Mouse (Mus musculus) CH12.LX (cell line): ENCODE data around the gene Rasl10b. TPM values are rescaled to one million over a fixed set of nuclear protein-coding genes. Genes with fewer than 3 reads are reported as not detected.

Experiments
- DNase-seq: peaks from one replicate; pipeline ENCODE4 v3.0.0-alpha.2; 2013; ENCODE audit errors: extremely low read depth
- H3K27ac ChIP-seq: 2 replicates; pipeline ENCODE4 v1.5.1; 2012; ENCODE audit warnings: low read depth, mild to moderate bottlenecking, control low read depth, moderate library complexity; ENCODE audit not compliant: insufficient read depth
- H3K27me3 ChIP-seq: replicated peaks from 2 replicates; pipeline ENCODE3; 2012; ENCODE audit warnings: inconsistent platforms
- H3K36me3 ChIP-seq, 2 experiments: replicated peaks in 1 of 2; 2 replicates each; pipeline versions ENCODE3 to v1.6.1; 2012; ENCODE audit warnings: inconsistent platforms in 1 of 2, low read length in 1 of 2, mild to moderate bottlenecking in 1 of 2, mixed read lengths in 1 of 2, moderate library complexity in 1 of 2; ENCODE audit not compliant: control insufficient read depth in 1 of 2, insufficient read depth in 1 of 2
- H3K4me1 ChIP-seq, 2 experiments: 2 replicates each; pipeline ENCODE4 v1.6.1; 2012; ENCODE audit warnings: inconsistent platforms in 1 of 2, moderate library complexity in 1 of 2; ENCODE audit not compliant: insufficient read depth in 2 of 2, control insufficient read depth in 1 of 2
- H3K4me2 ChIP-seq: 2 replicates; pipeline ENCODE4 v1.6.1; 2012; ENCODE audit warnings: low read depth, mild to moderate bottlenecking, control low read depth; ENCODE audit not compliant: poor library complexity, insufficient read depth, severe bottlenecking
- H3K4me3 ChIP-seq, 3 experiments: fragments of 150-350 bp in 1 of 3; sonication (generic) in 1 of 3; replicated peaks in 1 of 3; 2 replicates each; pipeline versions ENCODE3 to v1.5.1; 2011 to 2012; ENCODE audit warnings: low read depth in 2 of 3, low read length in 2 of 3, mild to moderate bottlenecking in 2 of 3, moderate library complexity in 2 of 3, control low read depth in 1 of 3, improper control_type of control experiment in 1 of 3, inconsistent platforms in 1 of 3, mixed read lengths in 1 of 3; ENCODE audit not compliant: poor library complexity in 1 of 3
- H3K79me2 ChIP-seq: replicated peaks from 2 replicates; pipeline ENCODE4 v1.6.1; 2012; ENCODE audit warnings: mild to moderate bottlenecking, moderate library complexity; ENCODE audit not compliant: control insufficient read depth, poor library complexity, insufficient read depth, severe bottlenecking; ENCODE audit errors: extremely low read depth
- H3K9ac ChIP-seq: 2 replicates; pipeline ENCODE4 v1.6.1; 2012; ENCODE audit warnings: low read depth, mild to moderate bottlenecking, control low read depth, moderate library complexity; ENCODE audit not compliant: insufficient read depth
- H3K9me3 ChIP-seq: replicated peaks from 2 replicates; pipeline ENCODE3; 2012; ENCODE audit warnings: low read length, inconsistent platforms, mixed read lengths
- CTCF ChIP-seq, 2 experiments: IDR thresholded peaks in 1 of 2; conservative IDR thresholded peaks in 1 of 2; 2 replicates each; pipeline ENCODE4 v1.5.1; 2011 to 2012; ENCODE audit warnings: low read depth in 2 of 2, low read length in 2 of 2, improper control_type of control experiment in 1 of 2, inconsistent platforms in 1 of 2, mild to moderate bottlenecking in 1 of 2, moderate library complexity in 1 of 2
- IRF4 ChIP-seq: IDR thresholded peaks from 2 replicates; pipeline ENCODE4 v1.6.1; 2014; ENCODE audit warnings: low read depth, mild to moderate bottlenecking, inconsistent platforms, low read length, improper control_type of control experiment
- KAT2A ChIP-seq: IDR thresholded peaks from 2 replicates; pipeline ENCODE4 v1.6.1; 2012; ENCODE audit warnings: low read length, improper control_type of control experiment, inconsistent platforms; ENCODE audit not compliant: insufficient replicate concordance
- MAX ChIP-seq: IDR thresholded peaks from 2 replicates; pipeline ENCODE4 v1.6.1; 2011; ENCODE audit warnings: low read length, improper control_type of control experiment
- MEF2A ChIP-seq: IDR thresholded peaks from 2 replicates; pipeline ENCODE4 v1.6.1; 2014; ENCODE audit warnings: low read depth, mild to moderate bottlenecking, inconsistent platforms, low read length, improper control_type of control experiment, borderline replicate concordance
- MXI1 ChIP-seq: IDR thresholded peaks from 2 replicates; pipeline ENCODE4 v1.6.1; 2011; ENCODE audit warnings: mild to moderate bottlenecking, low read depth, low read length, improper control_type of control experiment
- MYC ChIP-seq: IDR thresholded peaks from 2 replicates; pipeline ENCODE4 v1.6.1; 2011; ENCODE audit warnings: low read depth, mild to moderate bottlenecking, improper control_type of control experiment, low read length
- PAX5 ChIP-seq: IDR thresholded peaks from 2 replicates; pipeline ENCODE4 v1.6.1; 2012; ENCODE audit warnings: low read length, inconsistent platforms, mixed read lengths
- POLR2AphosphoS2 ChIP-seq: IDR thresholded peaks from 2 replicates; pipeline ENCODE4 v1.6.1; 2011; ENCODE audit warnings: low read depth, low read length, improper control_type of control experiment
- RAD21 ChIP-seq: IDR thresholded peaks from 2 replicates; pipeline ENCODE4 v1.6.1; 2011; ENCODE audit warnings: low read depth, mild to moderate bottlenecking, low read length, improper control_type of control experiment, moderate library complexity
- RCOR1 ChIP-seq: conservative IDR thresholded peaks from 2 replicates; pipeline ENCODE4 v1.6.1; 2012; ENCODE audit warnings: low read depth, mild to moderate bottlenecking, inconsistent platforms, low read length, improper control_type of control experiment
- SMC3 ChIP-seq: IDR thresholded peaks from 2 replicates; pipeline ENCODE4 v1.6.1; 2011; ENCODE audit warnings: low read depth, low read length, improper control_type of control experiment
- USF1 ChIP-seq: IDR thresholded peaks from 2 replicates; pipeline ENCODE4 v1.6.1; 2014; ENCODE audit warnings: low read depth, mild to moderate bottlenecking, inconsistent platforms, low read length, improper control_type of control experiment
- ZMIZ1 ChIP-seq: IDR thresholded peaks from 2 replicates; pipeline ENCODE4 v1.6.1; 2012; ENCODE audit warnings: low read depth, mild to moderate bottlenecking, inconsistent platforms, low read length, improper control_type of control experiment
- ZNF384 ChIP-seq: IDR thresholded peaks from 2 replicates; pipeline ENCODE4 v1.6.1; 2012; ENCODE audit warnings: low read depth, low read length, improper control_type of control experiment, inconsistent platforms
- dilution Hi-C: fragments of 300-500 bp; cut with MboI; formaldehyde crosslinking; loops from 2 replicates; pipeline ENCODE4 v1.14.3; 2020; ENCODE audit warnings: low sequenced_read_pairs; ENCODE audit not compliant: extremely low pct_unique_long_range_greater_than_20kb, extremely low pct_ligation_motif_present
- in situ Hi-C: fragments of 300-500 bp; cut with MboI; formaldehyde crosslinking; loops from 3 replicates; pipeline ENCODE4 v1.14.3; 2019; ENCODE audit warnings: low sequenced_read_pairs, low pct_ligation_motif_present, low pct_unique_long_range_greater_than_20kb, mixed read lengths
- polyA plus RNA-seq: library from polyadenylated mRNA; unstranded; fragments of >175 nt; gene quantifications from 2 replicates; pipeline ENCODE4 v1.2.1, GENCODE M21; 2012; ENCODE audit warnings: low read depth; ENCODE audit not compliant: insufficient read length
- total RNA-seq, 2 experiments: library from RNA; depleted of rRNA; stranded (reverse); fragments of 300-350 nt in 1 of 2; fragments of >200 nt in 1 of 2; gene quantifications; 2 replicates each; pipeline ENCODE4 v1.2.3; 2012 to 2014

Gene Rasl10b
- total and polyA plus RNA-seq, 3 experiments = 0.42 TPM; not detected in 2

- Histone ChIP-seq H3K4me1 (peaks cover 2 to 3% of the 10 kb centered on the region in 2 experiments; a peak in 2 of 4 replicates), H3K9me3 (no peaks in the 10 kb centered on the region), H3K27ac (no peak overlapping the region), H3K4me2 (no peak overlapping the region), H3K4me3 (no peak overlapping the region), H3K79me2 (no peaks in the 10 kb centered on the region), H3K36me3 (peaks cover 53 to 90% of the 10 kb centered on the region in 2 experiments)
- no peak for DNase-seq
- in situ Hi-C loops = no loop called here
- TF ChIP-seq USF1 (no peak), POLR2AphosphoS2 (no peak), MEF2A (no peak), CTCF (conservative IDR thresholded peaks at IDR 0.05 in 1 of 2, IDR thresholded peaks at IDR 0.05 in 1 of 2; ENCODE audit: low read depth in 2 of 2, low read length in 2 of 2) (no peak), MYC (no peak), ZMIZ1 (no peak), ZNF384 (no peak), PAX5 (no peak), RCOR1 (no peak), KAT2A (no peak), MAX (no peak), RAD21 (no peak), SMC3 (no peak), IRF4 (no peak)
- TF ChIP-seq, all 38 proteins: peak for 0
- dilution Hi-C loops = no loop called here
- Histone ChIP-seq H3K27me3 (no peaks in the 10 kb centered on the region), H3K9ac (no peak overlapping the region)
Observed at GRCm38 (mm10) chr11:83393062-83393461, 15.9 kb upstream of the Rasl10b start.

GRCm38 (mm10) chr11:83394802-83395439 lies 14.0 kb upstream of the Rasl10b start:
- Histone ChIP-seq H3K9ac (no peak overlapping the region), H3K36me3 (peaks cover 53 to 87% of the 10 kb centered on the region in 2 experiments), H3K27ac (no peak overlapping the region), H3K4me1 (peaks cover 12 to 21% of the 10 kb centered on the region in 2 experiments), H3K27me3 (no peaks in the 10 kb centered on the region), H3K9me3 (no peaks in the 10 kb centered on the region), H3K4me2 (no peak overlapping the region), H3K4me3 (no peak overlapping the region), H3K79me2 (no peaks in the 10 kb centered on the region)
- no peak for DNase-seq
- TF ChIP-seq MEF2A (no peak), MXI1 (no peak), MAX (no peak)
- dilution Hi-C loops (no loop called here), in situ Hi-C loops (no loop called here)
